Comparison of ENCODE assay signal across 24 mouse cellular contexts in genomic region chr10:59602043-59602442, GRCm38 (mm10). TPM values are rescaled to one million over a fixed set of nuclear protein-coding genes. Genes with fewer than 3 reads are reported as not detected.
DNase-seq lines count a peak whose midpoint lies in the region; ATAC-seq and TF ChIP-seq lines count a peak whose summit lies in the region.
"Had no signal": no experiment of that assay in that cellular context is flagged by ENCODE, and none has a peak within 500 bp of the region (broad histone marks: within the 10 kb centered on the region; RNA-seq: fewer than 3 reads in every experiment).

No protein-coding gene starts in this region.

- H3K36me3 ChIP-seq in forebrain, postnatal 0 days (ENCODE audit: insufficient read depth), result no peaks in the 10 kb centered on the region
- H3K36me3 ChIP-seq in forebrain, embryonic 13.5 days (ENCODE audit: poor library complexity, severe bottlenecking), result no peaks in the 10 kb centered on the region; the same call in 1 of the 2 replicates
- H3K36me3 ChIP-seq in neural tube, embryonic 13.5 days, result no peaks in the 10 kb centered on the region
- H3K36me3 ChIP-seq: liver, embryonic 15.5 days had no signal

- no peak overlapping the region for H3K4me3 ChIP-seq in forebrain, postnatal 0 days (ENCODE audit: low read depth, low read length)
- no peak overlapping the region for H3K4me3 ChIP-seq in forebrain, embryonic 13.5 days
- no peak overlapping the region for H3K4me3 ChIP-seq in layer of hippocampus, adult 2 months
- no peak overlapping the region for H3K4me3 ChIP-seq in neural tube, embryonic 13.5 days
- H3K4me3 ChIP-seq: embryonic facial prominence, embryonic 15.5 days; liver, embryonic 15.5 days had no signal

- no peak for TF ChIP-seq CTCF in forebrain, postnatal 0 days (IDR thresholded peaks at IDR 0.05; ENCODE audit: low read depth)
- no peak for TF ChIP-seq CTCF in layer of hippocampus, adult 2 months (conservative IDR thresholded peaks at IDR 0.05)

- no peaks in the 10 kb centered on the region for H3K9me3 ChIP-seq in forebrain, postnatal 0 days (ENCODE audit: low read length)
- no peaks in the 10 kb centered on the region; the same call in 1 of the 2 replicates for H3K9me3 ChIP-seq in forebrain, embryonic 13.5 days (replicated peaks)
- no peaks in the 10 kb centered on the region for H3K9me3 ChIP-seq in neural tube, embryonic 13.5 days
- H3K9me3 ChIP-seq: embryonic facial prominence, embryonic 15.5 days; liver, embryonic 15.5 days had no signal

- H3K4me2 ChIP-seq in forebrain, postnatal 0 days (ENCODE audit: low read depth), result no peak overlapping the region
- no peak overlapping the region for H3K4me2 ChIP-seq in forebrain, embryonic 13.5 days
- H3K4me2 ChIP-seq in neural tube, embryonic 13.5 days, result no peak overlapping the region
- H3K4me2 ChIP-seq: embryonic facial prominence, embryonic 15.5 days; heart, embryonic 11.5 days; liver, embryonic 15.5 days had no signal

- WGBS in forebrain, postnatal 0 days, result 38% methylated on average over 8 of the region's 8 CpGs
- 72% methylated on average over 8 of the region's 8 CpGs for WGBS in forebrain, embryonic 13.5 days
- 63% methylated on average over 8 of the region's 8 CpGs for WGBS in neural tube, embryonic 13.5 days

- peak; percentile 41 for DNase-seq in forebrain, postnatal 0 days
- DNase-seq in layer of hippocampus, adult 2 months (ENCODE audit: low spot score in 2 of 2), result no peak
- no peak for DNase-seq in layer of hippocampus, adult 9-10 months (ENCODE audit: low spot score)
- DNase-seq in neural tube, embryonic 10.5 days (ENCODE audit: extremely low spot score, low spot score), result no peak
- DNase-seq in heart, adult 9 months (ENCODE audit: low spot score in 2 of 2), result no peak
- DNase-seq: adrenal gland, adult 2 months; heart, postnatal 10 days; kidney, adult 9 months; kidney, postnatal 25 days; lung, postnatal 36 days; right cerebral cortex, postnatal 14 days; spleen, adult 18-20 months; thymus, postnatal 4 days had no signal

- no peaks in the 10 kb centered on the region for H3K27me3 ChIP-seq in forebrain, postnatal 0 days (ENCODE audit: insufficient read depth, low read length)
- H3K27me3 ChIP-seq in forebrain, embryonic 13.5 days, result no peaks in the 10 kb centered on the region
- H3K27me3 ChIP-seq in neural tube, embryonic 13.5 days, result no peaks in the 10 kb centered on the region
- H3K27me3 ChIP-seq: embryonic facial prominence, embryonic 15.5 days; liver, embryonic 15.5 days had no signal

- 0 out of 2 replicates have a peak overlapping the region, but pooled peaks have one; percentile 36 for H3K9ac ChIP-seq in forebrain, postnatal 0 days
- no peak overlapping the region for H3K9ac ChIP-seq in forebrain, embryonic 13.5 days
- no peak overlapping the region for H3K9ac ChIP-seq in neural tube, embryonic 13.5 days
- H3K9ac ChIP-seq: embryonic facial prominence, embryonic 15.5 days; liver, embryonic 15.5 days had no signal

- H3K4me1 ChIP-seq in forebrain, postnatal 0 days (ENCODE audit: insufficient read depth), result no peaks in the 10 kb centered on the region
- H3K4me1 ChIP-seq in forebrain, embryonic 13.5 days, result peaks cover 9% of the 10 kb centered on the region; the same call in 1 of the 2 replicates
- no peaks in the 10 kb centered on the region; the same call in 1 of the 2 replicates for H3K4me1 ChIP-seq in neural tube, embryonic 13.5 days (replicated peaks)

- peak; percentile 27; the same call in 1 of the 2 replicates for ATAC-seq in forebrain, postnatal 0 days
- no peak for ATAC-seq in forebrain, embryonic 13.5 days
- no peak for ATAC-seq in neural tube, embryonic 13.5 days (ENCODE audit: low read depth)

- 0 out of 2 replicates have a peak overlapping the region, but pooled peaks have one; percentile 29 for H3K27ac ChIP-seq in forebrain, postnatal 0 days (ENCODE audit: low read depth, low read length)
- H3K27ac ChIP-seq in forebrain, embryonic 13.5 days, result no peak overlapping the region
- H3K27ac ChIP-seq in layer of hippocampus, adult 2 months, result peak overlapping the region; percentile 51; the same call in 1 of the 2 replicates
- peak overlapping the region; percentile 64 for H3K27ac ChIP-seq in neural tube, embryonic 13.5 days (replicated peaks)
- H3K27ac ChIP-seq: embryonic facial prominence, embryonic 15.5 days; liver, embryonic 15.5 days had no signal

RNA-seq across cellular contexts. Expression of gene Gm10322, which starts 13.8 kb away (rescaled TPM):
- not detected in 2 replicates for total RNA-seq in forebrain, postnatal 0 days (2014; rRNA removed)
- not detected in 2 replicates for polyA plus RNA-seq in forebrain, postnatal 0 days (2015; fragmentation: Nextera tagmentation; extraction: Ambion mirVana)
- not detected in 2 replicates for polyA plus RNA-seq in forebrain, embryonic 13.5 days (2015; fragmentation: Nextera tagmentation; extraction: Ambion mirVana)
- total RNA-seq in layer of hippocampus, adult 2 months (2021), result not detected
- not detected in 2 replicates for polyA plus RNA-seq in neural tube, embryonic 13.5 days (2015; fragmentation: Nextera tagmentation; extraction: Ambion mirVana)
- total RNA-seq: adrenal gland, adult 2 months; gastrocnemius, adult 18-20 months; heart, postnatal 10 days; layer of hippocampus, postnatal 10 days; left cerebral cortex, adult 8-10 months had no signal
- polyA plus RNA-seq: adrenal gland, adult 2 months; embryonic facial prominence, embryonic 15.5 days; gonadal fat pad, adult 2 months; heart, embryonic 11.5 days; limb, embryonic 14.5 days; liver, embryonic 15.5 days; neural tube, embryonic 11.5 days had no signal

RNA-seq across cellular contexts. Expression of gene Mcu, which starts 14.4 kb away (rescaled TPM):
- 41.0 and 47.9 TPM in 2 replicates for total RNA-seq in forebrain, postnatal 0 days (2014; rRNA removed)
- polyA plus RNA-seq in forebrain, postnatal 0 days (2015; fragmentation: Nextera tagmentation; extraction: Ambion mirVana), result 51.4 and 58.0 TPM in 2 replicates
- polyA plus RNA-seq in forebrain, embryonic 13.5 days (2015; fragmentation: Nextera tagmentation; extraction: Ambion mirVana), result 18.1 TPM in 2 replicates
- total RNA-seq in layer of hippocampus, adult 2 months (2021), result 10 to 100 TPM; 53.8 to 54.8 TPM
- 34.4 and 37.3 TPM in 2 replicates for polyA plus RNA-seq in neural tube, embryonic 13.5 days (2015; fragmentation: Nextera tagmentation; extraction: Ambion mirVana)
